Comparison of ENCODE assay signal across 22 mouse cellular contexts in genomic region chr17:90435371-90435770, GRCm38 (mm10).
"Had no signal": no experiment of that assay in that cellular context is flagged by ENCODE, and none has a peak within 500 bp of the region (broad histone marks: within the 10 kb centered on the region; RNA-seq: fewer than 3 reads in every experiment).

No protein-coding gene starts in this region.

- H3K27me3 ChIP-seq: limb, embryonic 13.5 days; liver, embryonic 12.5 days; liver, embryonic 15.5 days; lung, embryonic 15.5 days; megakaryocyte, embryonic 14.5 days; midbrain, embryonic 13.5 days; neural tube, embryonic 13.5 days had no signal

- H3K36me3 ChIP-seq: limb, embryonic 10.5 days; limb, embryonic 13.5 days; liver, embryonic 12.5 days; liver, embryonic 15.5 days; lung, embryonic 15.5 days; midbrain, embryonic 10.5 days; midbrain, embryonic 13.5 days; neural tube, embryonic 13.5 days had no signal

- H3K4me3 ChIP-seq: limb, embryonic 10.5 days; limb, embryonic 13.5 days; liver, embryonic 12.5 days; liver, embryonic 15.5 days; lung, embryonic 15.5 days; megakaryocyte, embryonic 14.5 days; midbrain, embryonic 10.5 days; midbrain, embryonic 13.5 days; myocyte; neural tube, embryonic 13.5 days had no signal

- H3K4me1 ChIP-seq: limb, embryonic 10.5 days; limb, embryonic 13.5 days; liver, embryonic 12.5 days; liver, embryonic 15.5 days; lung, embryonic 15.5 days; megakaryocyte, embryonic 14.5 days; midbrain, embryonic 10.5 days; midbrain, embryonic 13.5 days; neural tube, embryonic 13.5 days had no signal

- DNase-seq: kidney, adult 9 months; kidney, postnatal 14 days; kidney, postnatal 4 days; layer of hippocampus, postnatal 36 days; liver; lung, adult 18-20 months; lung, postnatal 10 days; lung, postnatal 36 days; thymus, adult 18-20 months; thymus, postnatal 14 days; thymus, postnatal 4 days had no signal

- H3K27ac ChIP-seq: limb, embryonic 10.5 days; limb, embryonic 13.5 days; liver, embryonic 12.5 days; liver, embryonic 15.5 days; lung, embryonic 15.5 days; midbrain, embryonic 10.5 days; midbrain, embryonic 13.5 days; neural tube, embryonic 13.5 days had no signal

- ATAC-seq: liver, embryonic 12.5 days; midbrain, embryonic 13.5 days; midbrain, embryonic 16.5 days had no signal
